Mouse (Mus musculus): ENCODE measurements around the gene Spata5.

DNA sequence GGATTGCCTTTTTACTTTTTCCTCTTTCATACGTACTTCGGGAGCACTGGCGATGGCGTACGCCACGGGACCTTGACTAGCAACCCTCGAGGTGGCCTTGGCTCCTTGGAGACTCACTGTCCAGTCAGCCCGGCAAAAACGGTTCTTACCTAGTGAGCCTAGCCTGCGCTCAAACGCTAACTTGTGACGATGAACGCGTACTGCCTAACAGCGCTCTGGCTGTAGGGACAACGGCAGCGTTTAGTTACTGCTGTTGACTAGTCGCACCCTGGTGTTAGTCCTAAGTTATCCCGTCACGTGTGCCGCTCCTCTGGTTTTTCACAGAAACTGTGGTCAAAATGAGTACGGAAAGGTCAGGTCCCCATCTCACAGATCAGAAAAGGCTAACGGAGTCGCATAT is 945 bp downstream of the Spata5 start:
- no peak for TF ChIP-seq POLR2A (IDR thresholded peaks at IDR 0.05; ENCODE audit: extremely low read depth, insufficient read depth, low read length)
- no peak for TF ChIP-seq CTCF (IDR thresholded peaks at IDR 0.05; ENCODE audit: low read depth, low read length)

Measured in liver, adult 2 months (tissue).